Mouse (Mus musculus) lung, embryonic 16.5 days (tissue): ENCODE measurements around the gene Elob. TPM values are rescaled to one million over a fixed set of nuclear protein-coding genes. Genes with fewer than 3 reads are reported as not detected.

Source experiments
- ATAC-seq: fragments of 200-750 bp; cut with Nextera tagmentation; 2 replicates; pipeline ENCODE4 v1.8.0; 2017; ENCODE audit warnings: low read depth, mild to moderate bottlenecking, moderate library complexity
- H3K27ac ChIP-seq: fragments of 300-500 bp; sonication (generic); 2 replicates; pipeline ENCODE4 v1.5.1; 2014; ENCODE audit warnings: mild to moderate bottlenecking, control low read depth, low read length
- H3K27me3 ChIP-seq: fragments of 300-500 bp; sonication (generic); 2 replicates; pipeline ENCODE4 v1.6.1; 2014; ENCODE audit warnings: low read depth, low read length, mixed read lengths; ENCODE audit not compliant: control insufficient read depth, insufficient read depth
- H3K36me3 ChIP-seq: fragments of 300-500 bp; sonication (generic); 2 replicates; pipeline ENCODE4 v1.6.1; 2014; ENCODE audit warnings: low read length; ENCODE audit not compliant: control insufficient read depth, insufficient read depth
- H3K4me1 ChIP-seq: fragments of 300-500 bp; sonication (generic); replicated peaks from 2 replicates; pipeline ENCODE4 v1.6.1; 2014; ENCODE audit warnings: low read length, mixed read lengths; ENCODE audit not compliant: control insufficient read depth, insufficient read depth
- H3K4me2 ChIP-seq: fragments of 300-500 bp; sonication (generic); 2 replicates; pipeline ENCODE4 v1.6.1; 2014; ENCODE audit warnings: low read depth, low read length, control low read depth
- H3K4me3 ChIP-seq: fragments of 300-500 bp; sonication (generic); 2 replicates; pipeline ENCODE4 v1.5.1; 2014; ENCODE audit warnings: mild to moderate bottlenecking, low read length, control low read depth
- H3K9ac ChIP-seq: fragments of 300-500 bp; sonication (generic); 2 replicates; pipeline ENCODE4 v1.6.1; 2014; ENCODE audit warnings: low read length, control low read depth
- H3K9me3 ChIP-seq: fragments of 300-500 bp; sonication (generic); 2 replicates; pipeline ENCODE4 v1.6.1; 2016; ENCODE audit warnings: low read length; ENCODE audit not compliant: control insufficient read depth
- WGBS: fragments of 180-500 bp; shearing (Covaris S2); extraction: QIAGEN DNeasy Blood & Tissue Kit; methylation state at CpG from one replicate; pipeline ENCODE4 v1.1.7; 2014; 5-methylcytosine and 5-hydroxymethylcytosine counted together
- polyA plus RNA-seq: library from polyadenylated mRNA; unstranded; fragments of >200 nt; fragmentation: Nextera tagmentation; extraction: Ambion mirVana; gene quantifications from 2 replicates; pipeline ENCODE4 v1.2.1, GENCODE M21; 2015

Gene Elob
- polyA plus RNA-seq, 1 experiment from 2014 or later: 1,001 TPM

DNA sequence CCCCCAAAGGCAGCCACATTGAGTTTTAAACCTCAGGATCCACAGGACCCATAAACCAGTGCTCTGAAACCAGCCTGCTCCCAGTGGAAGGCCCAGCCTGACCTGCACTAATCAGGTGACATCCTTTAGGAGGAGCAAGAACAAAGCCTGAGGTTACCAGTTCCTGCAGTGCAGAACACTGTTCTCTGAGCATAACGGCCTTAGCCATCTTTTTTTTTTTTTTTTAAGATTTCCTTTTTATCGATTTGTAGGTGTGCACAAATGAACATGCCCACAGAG is 37.9 kb downstream of the Elob start:
- Histone ChIP-seq H3K9ac (peak overlapping the region; percentile 88), H3K27ac (peak overlapping the region; percentile 90; the same call in 1 of the 2 replicates), H3K4me3 (peak overlapping the region; percentile 62), H3K36me3 (no peaks in the 10 kb centered on the region), H3K9me3 (no peaks in the 10 kb centered on the region), H3K4me2 (peak overlapping the region; percentile 75), H3K4me1 (peaks cover 17% of the 10 kb centered on the region), H3K27me3 (no peaks in the 10 kb centered on the region)
- 48% methylated on average over 2 of the region's 2 CpGs for WGBS
- ATAC-seq: no peak

DNA sequence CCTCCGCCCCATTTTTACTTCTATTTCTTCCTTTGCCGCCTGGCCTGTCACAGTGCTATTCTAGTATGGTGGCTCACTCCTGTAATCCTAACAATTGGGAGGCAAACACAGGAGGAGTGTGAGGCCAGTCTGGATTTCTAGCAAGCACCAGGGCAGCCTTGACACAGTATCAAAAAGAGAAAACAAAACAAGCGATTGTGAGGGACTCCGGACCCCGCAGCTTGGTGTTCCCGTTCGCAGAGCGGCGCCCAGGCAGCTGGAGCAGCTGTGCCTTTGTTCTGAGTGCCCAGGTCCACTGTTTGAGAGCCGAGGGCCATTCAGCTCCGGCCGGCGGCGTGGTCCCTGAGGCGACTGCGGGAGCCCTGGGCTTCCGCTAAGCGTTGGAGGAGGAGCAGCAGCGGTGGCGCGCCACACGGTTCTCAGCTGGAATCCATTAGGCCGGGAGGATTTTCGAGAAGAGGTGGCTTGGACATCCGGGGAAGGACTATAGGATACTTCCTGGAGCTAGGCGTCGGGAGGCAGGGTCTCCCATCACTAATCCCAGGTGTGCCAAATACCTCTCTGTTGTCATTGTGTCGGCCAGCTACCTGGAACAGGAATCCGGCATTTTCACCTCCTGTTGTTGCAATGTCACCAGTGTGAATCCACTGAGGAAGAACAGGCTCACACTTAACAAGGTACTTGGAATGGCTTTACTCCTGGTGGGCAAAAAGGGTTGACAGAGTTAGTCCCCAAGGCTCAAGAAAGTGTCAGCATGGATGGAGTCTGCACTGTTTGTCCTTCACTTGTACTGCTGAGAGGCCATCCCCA is 38.5 kb downstream of the Elob start, which contains the start of gene Srrm2:
Srrm2 (plus strand) TSS at position 264 of the 810 bp plus-strand sequence.
- ATAC-seq: peak; percentile 70
- WGBS: 3% methylated on average over 29 of the region's 29 CpGs
- H3K36me3 ChIP-seq: no peaks in the 10 kb centered on the region
- peak within 1 kb of the TSS; percentile 90 for H3K27ac ChIP-seq
- peak within 1 kb of the TSS; percentile 75 for H3K4me2 ChIP-seq
- no peaks in the 10 kb centered on the region for H3K9me3 ChIP-seq
- H3K4me1 ChIP-seq: peaks cover 19% of the 10 kb centered on the region
- H3K27me3 ChIP-seq: no peaks in the 10 kb centered on the region
- H3K9ac ChIP-seq: peak within 1 kb of the TSS; percentile 88
- H3K4me3 ChIP-seq: peak within 1 kb of the TSS; percentile 62

DNA sequence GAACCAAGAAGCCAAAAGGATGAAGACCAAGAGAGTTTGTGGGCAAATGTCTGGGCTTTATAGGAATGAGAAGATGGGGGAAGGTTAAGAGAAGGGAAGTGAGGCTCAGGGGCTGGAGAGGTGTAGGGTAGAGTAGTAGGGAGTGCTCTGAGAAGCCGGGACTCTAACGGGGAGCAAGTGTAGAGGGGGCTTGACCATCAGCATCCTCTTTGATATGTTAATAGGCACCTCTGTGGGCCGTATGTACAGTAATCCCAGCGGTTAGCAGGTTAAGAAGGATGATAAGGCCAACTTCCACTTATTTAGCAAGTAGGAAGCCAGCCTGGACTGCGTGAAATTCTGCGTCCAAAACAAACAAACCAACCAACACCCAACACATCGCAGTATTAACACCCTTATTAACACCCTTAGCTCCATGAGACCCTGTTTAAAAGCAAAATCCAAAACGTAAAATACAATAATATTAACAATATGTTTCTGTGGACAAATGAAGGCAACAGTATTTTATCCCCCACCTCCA is 39.1 kb downstream of the Elob start:
- H3K4me3 ChIP-seq: peak overlapping the region; percentile 62
- peak overlapping the region; percentile 90 for H3K27ac ChIP-seq
- H3K4me2 ChIP-seq: peak overlapping the region; percentile 75
- peak overlapping the region; percentile 88 for H3K9ac ChIP-seq
- H3K36me3 ChIP-seq: no peaks in the 10 kb centered on the region
- WGBS: 19% methylated on average over 8 of the region's 8 CpGs
- no peaks in the 10 kb centered on the region for H3K9me3 ChIP-seq
- no peak for ATAC-seq
- H3K27me3 ChIP-seq: no peaks in the 10 kb centered on the region
- peaks cover 20% of the 10 kb centered on the region for H3K4me1 ChIP-seq

DNA sequence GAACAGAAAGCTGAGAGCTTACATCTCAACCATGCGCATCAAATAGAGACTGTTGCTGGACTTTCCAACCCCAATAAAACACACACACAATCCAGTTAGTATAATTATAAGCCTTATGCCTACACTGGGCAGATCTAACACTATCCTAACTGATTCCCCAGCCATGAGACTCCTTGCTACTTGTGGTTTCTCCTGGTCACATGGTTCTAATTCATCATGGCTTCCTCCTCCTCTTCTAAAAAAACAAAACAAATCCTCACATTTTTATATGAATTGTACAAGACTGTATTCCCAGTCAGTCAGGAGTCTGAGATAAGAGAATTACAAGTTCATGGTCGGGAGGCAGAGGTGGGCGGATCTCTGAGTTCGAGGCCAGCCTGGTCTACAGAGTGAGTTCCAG is 40.0 kb downstream of the Elob start:
- Histone ChIP-seq H3K9me3 (no peaks in the 10 kb centered on the region), H3K4me3 (no peak overlapping the region), H3K4me1 (peaks cover 20% of the 10 kb centered on the region), H3K27ac (no peak overlapping the region), H3K36me3 (no peaks in the 10 kb centered on the region), H3K9ac (no peak overlapping the region), H3K4me2 (no peak overlapping the region), H3K27me3 (no peaks in the 10 kb centered on the region)
- ATAC-seq: no peak
- 86% methylated on average over 4 of the region's 4 CpGs for WGBS

DNA sequence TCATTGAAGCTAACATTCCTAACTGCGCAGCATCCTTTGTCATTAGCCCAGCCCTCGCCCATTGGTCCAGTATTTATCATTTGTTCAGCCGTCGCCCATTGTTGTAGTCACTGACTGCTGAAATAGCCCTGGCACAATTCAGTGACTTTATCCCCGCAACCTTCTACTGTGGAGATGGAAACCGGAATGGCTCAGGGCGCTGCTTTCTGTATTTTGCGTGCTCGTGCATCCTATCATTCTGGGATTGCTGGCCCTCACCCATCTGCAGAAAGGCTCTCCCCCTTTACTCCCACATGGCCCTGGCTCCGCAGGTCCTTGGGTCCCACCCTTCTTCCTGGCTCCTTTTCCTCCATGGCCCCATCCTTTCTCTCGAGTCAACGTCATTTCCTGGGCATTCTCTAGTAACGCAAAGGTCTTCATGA is 42.4 kb downstream of the Elob start:
- peak overlapping the region; percentile 93 for H3K4me2 ChIP-seq
- no peaks in the 10 kb centered on the region for H3K36me3 ChIP-seq
- H3K4me3 ChIP-seq: peak overlapping the region; percentile 68
- H3K27ac ChIP-seq: no peak overlapping the region
- H3K4me1 ChIP-seq: peaks cover 20% of the 10 kb centered on the region
- 16% methylated on average over 13 of the region's 13 CpGs for WGBS
- 0 out of 2 replicates have a peak, but pooled peaks have one; percentile 24 for ATAC-seq
- H3K9me3 ChIP-seq: no peaks in the 10 kb centered on the region
- H3K9ac ChIP-seq: peak overlapping the region; percentile 78; the same call in 1 of the 2 replicates
- no peaks in the 10 kb centered on the region for H3K27me3 ChIP-seq

DNA sequence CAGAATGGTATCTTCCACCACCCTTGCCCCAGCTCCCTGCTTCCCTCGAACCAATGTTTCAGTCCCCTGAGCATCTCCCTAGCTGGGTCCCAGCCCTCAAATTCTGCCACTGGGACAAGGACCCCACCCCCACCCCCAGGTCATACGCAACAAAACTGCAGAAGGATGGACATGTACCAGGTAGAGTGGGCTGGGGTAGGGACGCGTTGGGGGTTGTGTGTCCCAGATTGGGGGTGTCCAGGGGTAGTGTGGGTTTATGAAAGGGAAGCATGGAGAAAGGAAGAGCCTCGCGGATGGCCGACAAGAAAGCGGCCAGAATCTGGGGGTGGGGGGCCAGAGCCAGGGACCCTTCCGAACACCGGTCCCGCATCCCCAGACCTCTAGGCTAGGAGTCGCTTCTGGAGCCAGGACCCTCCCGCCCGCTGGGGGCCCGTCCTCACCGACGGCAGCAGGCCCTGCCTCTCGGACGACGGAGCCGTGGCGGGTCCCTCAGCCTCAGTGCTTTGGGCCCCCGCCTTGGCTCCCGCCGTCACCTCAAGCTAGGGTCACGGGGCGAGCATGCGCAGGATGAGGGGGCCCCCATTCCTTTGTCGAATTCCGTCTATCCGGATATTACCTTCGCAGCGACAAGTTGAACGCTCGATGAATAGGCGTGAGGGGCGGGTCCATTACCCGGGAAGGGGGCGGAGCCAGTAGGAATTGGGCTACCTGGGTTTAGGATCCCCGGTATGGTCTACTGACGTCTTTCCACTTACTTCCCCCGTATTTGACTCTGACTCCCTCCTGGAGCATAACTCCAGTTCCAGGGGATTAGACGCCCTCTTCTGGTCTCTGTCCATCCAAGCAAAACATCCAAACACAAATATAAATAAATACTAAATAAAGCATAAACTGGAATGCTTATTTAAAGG is 43.1 kb downstream of the Elob start, which contains the start of gene Flywch2:
Flywch2 (minus strand) TSS at position 521 of the 911 bp plus-strand sequence.
- Histone ChIP-seq H3K36me3 (no peaks in the 10 kb centered on the region), H3K4me3 (peak within 1 kb of the TSS; percentile 68), H3K4me2 (peak within 1 kb of the TSS; percentile 93), H3K9me3 (no peaks in the 10 kb centered on the region), H3K9ac (peak within 1 kb of the TSS; percentile 78), H3K4me1 (peaks cover 17% of the 10 kb centered on the region), H3K27ac (no peak within 1 kb of the TSS), H3K27me3 (no peaks in the 10 kb centered on the region)
- WGBS: 1% methylated on average over 43 of the region's 43 CpGs
- peak; percentile 80 for ATAC-seq

DNA sequence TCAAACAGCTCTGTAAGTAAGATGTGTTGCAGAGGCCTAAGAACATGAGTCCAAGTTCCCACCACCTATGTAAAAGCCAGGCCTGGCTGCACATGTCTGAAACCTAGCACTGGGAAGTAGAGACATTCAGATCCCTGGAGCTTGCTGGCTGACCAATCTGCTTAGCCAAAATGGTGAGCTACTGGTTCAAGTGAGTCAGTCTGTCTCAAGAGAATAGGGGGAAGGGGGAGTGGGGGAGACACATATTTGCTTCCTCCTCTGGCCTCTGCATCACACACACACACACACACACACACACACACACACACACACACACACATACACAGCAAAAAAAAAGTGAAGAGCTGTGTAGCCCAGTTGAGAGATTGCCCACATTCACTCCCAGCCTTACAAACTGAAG is 45.6 kb downstream of the Elob start:
- Histone ChIP-seq H3K27me3 (no peaks in the 10 kb centered on the region), H3K27ac (no peak overlapping the region), H3K4me2 (no peak overlapping the region), H3K4me3 (no peak overlapping the region), H3K9me3 (no peaks in the 10 kb centered on the region), H3K9ac (no peak overlapping the region), H3K36me3 (no peaks in the 10 kb centered on the region), H3K4me1 (peaks cover 6% of the 10 kb centered on the region)
- no peak for ATAC-seq

DNA sequence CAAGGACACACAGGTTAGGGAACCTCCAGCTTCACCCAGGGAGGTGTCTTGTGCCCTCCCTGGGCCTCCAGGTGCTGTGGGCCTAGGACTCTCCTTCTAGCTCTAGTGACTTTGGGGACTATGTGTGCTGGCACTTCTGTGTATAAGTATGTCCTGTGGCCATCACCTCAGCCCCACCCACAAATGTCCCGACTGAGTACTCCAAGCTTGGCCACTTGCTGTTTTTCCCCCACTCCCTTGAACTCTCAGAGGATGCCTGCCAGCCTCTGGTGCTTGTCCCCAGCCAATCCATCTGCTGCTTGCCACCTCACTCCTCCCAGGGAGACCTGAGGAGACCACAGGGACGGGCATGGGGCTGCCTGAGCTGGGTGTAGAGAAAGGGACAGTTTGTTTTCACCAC is 50.5 kb downstream of the Elob start:
- 0 out of 2 replicates have a peak overlapping the region, but pooled peaks have one; percentile 28 for H3K9ac ChIP-seq
- no peaks in the 10 kb centered on the region for H3K9me3 ChIP-seq
- H3K4me3 ChIP-seq: no peak overlapping the region
- H3K27me3 ChIP-seq: no peaks in the 10 kb centered on the region
- 0 out of 2 replicates have a peak, but pooled peaks cover 2% of the 10 kb centered on the region for H3K4me1 ChIP-seq
- H3K4me2 ChIP-seq: no peak overlapping the region
- 43% methylated on average over 2 of the region's 2 CpGs for WGBS
- no peak overlapping the region for H3K27ac ChIP-seq
- no peak for ATAC-seq
- no peaks in the 10 kb centered on the region for H3K36me3 ChIP-seq

DNA sequence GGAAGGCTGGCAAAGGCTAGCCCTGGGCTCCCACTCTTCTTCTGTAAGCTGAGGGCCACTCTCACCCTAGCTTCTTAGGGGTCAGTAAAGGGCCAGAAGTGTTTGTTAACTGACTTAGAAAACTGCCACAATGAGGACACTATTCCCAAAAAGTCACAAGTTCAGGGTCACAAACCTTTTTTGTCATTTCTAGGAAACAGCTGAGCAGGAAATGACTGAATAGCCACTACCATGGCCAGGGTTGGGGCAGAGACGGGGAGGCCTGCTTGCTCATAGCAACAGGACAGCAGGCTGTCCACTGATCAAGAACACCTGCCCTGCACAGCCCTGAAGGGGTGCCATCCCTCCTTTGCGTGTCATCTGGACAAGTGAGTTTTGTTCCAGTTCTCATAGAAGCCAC is 51.8 kb downstream of the Elob start:
- Histone ChIP-seq H3K4me1 (0 out of 2 replicates have a peak, but pooled peaks cover 2% of the 10 kb centered on the region), H3K9ac (no peak overlapping the region), H3K27me3 (no peaks in the 10 kb centered on the region), H3K9me3 (no peaks in the 10 kb centered on the region), H3K36me3 (no peaks in the 10 kb centered on the region), H3K27ac (no peak overlapping the region), H3K4me3 (no peak overlapping the region), H3K4me2 (no peak overlapping the region)
- no peak for ATAC-seq
- 62% methylated on average over 2 of the region's 2 CpGs for WGBS
